Mouse (Mus musculus) G1E (cell line): ENCODE results near the gene Prpf6.

Source experiments
- CTCF ChIP-seq: IDR thresholded peaks from 2 replicates; pipeline ENCODE4 v1.5.1; 2012; ENCODE audit warnings: low read depth, low read length, inconsistent platforms, mixed read lengths
- GATA1 ChIP-seq: IDR thresholded peaks from 2 replicates; pipeline ENCODE4 v1.6.1; 2012; ENCODE audit warnings: borderline replicate concordance, low read length, inconsistent platforms, mixed read lengths
- GATA2 ChIP-seq: IDR thresholded peaks from 2 replicates; pipeline ENCODE4 v1.6.1; 2012; ENCODE audit warnings: low read depth, low read length, inconsistent platforms, borderline replicate concordance
- POLR2AphosphoS5 ChIP-seq: IDR thresholded peaks from 2 replicates; pipeline ENCODE4 v1.6.1; 2012; ENCODE audit warnings: low read depth, low read length, inconsistent platforms; ENCODE audit not compliant: insufficient replicate concordance
- TAL1 ChIP-seq: conservative IDR thresholded peaks from 2 replicates; pipeline ENCODE4 v1.6.1; 2012; ENCODE audit warnings: low read depth, low read length, inconsistent platforms, mixed read lengths

GRCm38 (mm10) chr2:181696801-181697420 is 105.2 kb downstream of the Prpf6 start:
- TF ChIP-seq CTCF (no peak), POLR2AphosphoS5 (no peak), GATA1 (no peak), TAL1 (no peak), GATA2 (no peak)
